Mouse (Mus musculus): ENCODE data around the gene Dkkl1.
"Not testable (repeated sequence)": the region's sequence is repeated elsewhere in the genome, so short reads cannot be mapped to it uniquely, and the experiment has no call there.

Gene Dkkl1

DNA sequence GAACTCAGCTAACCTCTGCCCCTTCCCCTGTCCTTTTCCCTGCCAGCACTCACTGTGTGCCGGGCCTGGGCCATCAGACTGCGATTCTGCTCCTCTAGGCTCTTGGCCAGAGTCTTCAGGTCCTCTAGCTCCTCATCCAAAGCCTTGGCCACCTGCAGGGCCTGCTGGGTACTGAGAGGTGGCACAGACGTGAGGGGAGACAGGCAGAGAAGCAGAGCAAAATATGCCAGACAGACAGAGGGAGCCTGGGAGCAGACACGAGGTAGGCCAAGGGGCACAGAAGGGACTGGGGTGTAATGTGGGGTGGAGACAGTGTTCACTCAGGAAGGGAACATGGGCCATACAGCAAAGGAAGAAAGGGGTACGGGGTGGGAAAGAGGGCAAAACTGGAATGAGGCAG, 18.5 kb downstream of the Dkkl1 start:
- DNase-seq (ENCODE audit: low spot score in 2 of 2) = no peak

DNA sequence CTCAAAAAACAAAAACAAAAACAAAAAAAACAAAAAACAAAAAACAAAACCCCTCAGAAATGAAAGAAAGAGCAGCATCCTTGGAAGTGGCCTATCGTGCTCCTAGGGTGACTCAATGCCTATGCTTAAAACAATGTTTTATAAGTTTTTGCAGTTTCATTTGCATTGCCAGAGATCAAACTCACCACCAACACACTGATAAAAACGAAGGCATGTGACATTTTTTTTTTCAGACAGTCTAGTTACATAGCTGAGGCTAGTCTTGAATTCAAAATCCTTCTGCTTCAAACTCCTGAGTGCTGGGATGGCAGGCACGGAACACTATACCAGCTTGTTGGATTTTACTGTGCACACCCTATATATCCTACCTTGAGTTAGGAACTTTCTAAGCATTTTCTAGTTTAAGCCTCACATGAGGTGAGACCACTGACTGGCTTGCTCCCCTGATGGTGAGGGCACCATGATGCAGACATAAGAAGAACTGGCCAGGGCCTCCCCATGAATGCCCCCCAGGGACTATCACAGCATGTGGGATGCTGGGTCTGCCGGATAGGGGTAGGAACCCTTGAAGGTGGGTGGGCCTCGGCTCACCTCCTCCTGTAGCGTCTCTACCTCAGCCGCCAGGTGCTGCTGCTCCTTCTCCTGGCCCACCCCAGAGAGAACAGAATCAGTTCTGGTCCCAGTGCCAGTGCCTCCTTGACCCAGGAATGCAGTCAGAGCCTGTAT, 19.2 kb downstream of the Dkkl1 start:
- DNase-seq (ENCODE audit: low spot score in 2 of 2) = no peak

DNA sequence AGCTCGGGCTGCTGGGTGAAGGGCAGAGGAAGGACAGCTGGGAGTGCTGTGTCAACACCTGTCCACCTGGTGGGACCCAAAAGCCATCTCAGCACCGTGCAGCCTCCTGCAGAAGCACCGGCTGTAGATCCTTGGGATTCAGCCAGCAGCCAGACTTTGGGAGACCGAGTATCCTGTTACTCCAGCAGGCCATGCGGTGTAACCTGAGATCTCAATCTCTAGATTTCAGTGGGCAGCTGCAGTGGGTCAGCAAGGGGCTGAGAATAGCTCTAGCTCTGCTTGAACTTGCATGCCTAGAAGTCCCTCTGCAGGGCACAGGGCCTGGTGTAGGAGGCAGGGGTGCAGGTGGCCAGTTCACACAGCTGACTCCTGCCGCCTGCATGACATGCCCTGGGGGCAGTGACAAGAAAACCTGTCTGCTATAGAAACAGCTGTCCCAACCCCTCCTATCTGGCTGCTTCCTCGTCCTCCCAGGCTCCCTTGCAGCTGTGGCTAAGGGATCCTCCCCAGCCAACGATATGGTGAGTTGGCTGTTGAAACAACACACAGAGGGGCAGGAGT, 20.1 kb downstream of the Dkkl1 start:
- no peak for DNase-seq (ENCODE audit: low spot score in 2 of 2)

DNA sequence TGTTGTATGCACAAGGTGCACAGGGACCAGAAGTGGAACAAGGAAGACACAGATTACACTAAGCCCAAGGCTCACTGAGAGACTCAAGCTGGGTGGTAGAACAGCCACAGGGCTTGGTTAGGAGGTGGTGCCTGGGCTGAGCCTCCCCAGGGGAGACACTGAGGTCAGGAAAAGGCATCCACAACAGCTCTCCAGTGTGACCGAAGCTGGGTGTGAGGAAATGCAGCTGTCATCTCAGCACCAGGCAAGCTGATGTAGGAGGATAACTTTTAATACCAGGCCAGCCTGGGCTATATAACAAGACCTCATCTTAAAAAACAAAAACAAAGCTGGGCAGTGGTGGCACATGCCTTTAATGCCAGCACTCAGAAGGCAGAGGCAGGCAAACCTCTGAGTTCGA, 20.8 kb downstream of the Dkkl1 start:
- DNase-seq (ENCODE audit: low spot score in 2 of 2) = no peak

DNA sequence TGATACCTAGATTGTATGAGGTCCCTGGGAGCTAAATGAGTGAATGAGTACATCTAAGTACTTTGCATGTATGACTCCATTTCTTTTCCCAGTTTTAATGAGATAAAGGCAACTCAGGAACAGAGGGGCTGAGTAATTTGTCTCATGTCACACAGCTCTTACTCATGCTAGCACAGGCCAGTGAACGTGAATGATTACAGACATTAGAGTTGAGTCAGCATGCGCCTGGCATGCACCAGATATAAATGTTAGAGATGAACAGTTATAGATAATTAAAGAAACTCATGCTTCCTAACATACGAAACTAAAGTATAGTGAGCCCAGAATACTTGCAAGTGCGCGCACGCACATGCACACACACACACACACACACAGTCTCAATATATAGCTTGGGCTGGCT, 21.8 kb downstream of the Dkkl1 start:
- no peak for DNase-seq (ENCODE audit: low spot score in 2 of 2)

DNA sequence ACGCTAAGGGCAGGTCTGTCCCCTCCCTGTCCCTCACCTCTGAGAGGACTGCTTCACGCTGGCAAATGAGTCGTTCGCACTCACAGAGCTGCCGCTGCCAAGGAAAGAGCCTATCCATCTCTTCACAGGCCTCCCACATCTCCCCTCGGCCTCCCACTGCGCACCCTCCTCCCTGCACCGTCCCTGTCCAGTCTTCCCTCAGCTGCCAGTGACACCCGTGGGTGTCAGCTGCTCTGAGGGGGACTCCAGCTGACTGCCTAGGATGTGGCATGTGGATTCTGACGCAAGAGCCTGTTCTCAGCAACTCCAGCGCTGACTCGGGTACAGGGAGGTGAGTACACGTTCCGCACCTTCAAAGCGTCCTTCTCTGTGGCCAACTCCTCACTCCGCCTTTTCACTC, 22.3 kb downstream of the Dkkl1 start:
- no peak for DNase-seq (ENCODE audit: low spot score in 2 of 2)

DNA sequence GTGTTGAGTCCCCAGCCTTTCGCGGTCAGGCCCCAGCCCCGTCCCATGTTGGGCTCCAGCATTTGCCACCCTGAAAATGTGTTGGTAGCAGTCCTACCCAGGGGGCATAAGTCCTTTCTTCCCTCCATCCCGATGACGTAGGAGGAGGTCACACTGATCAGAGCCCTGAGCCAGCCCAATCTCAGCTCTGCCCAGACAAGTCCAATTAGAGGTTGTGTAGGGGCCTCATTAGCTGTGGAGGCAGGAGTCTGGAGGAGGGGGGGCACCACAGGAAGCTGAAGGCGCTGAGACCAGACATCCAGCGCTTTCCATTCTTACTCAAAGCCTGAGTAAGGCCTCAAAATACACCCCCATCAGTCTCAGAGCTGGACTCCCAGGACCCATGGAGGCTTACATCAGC, 26.0 kb downstream of the Dkkl1 start:
- no peak for DNase-seq (ENCODE audit: low spot score in 2 of 2)

DNA sequence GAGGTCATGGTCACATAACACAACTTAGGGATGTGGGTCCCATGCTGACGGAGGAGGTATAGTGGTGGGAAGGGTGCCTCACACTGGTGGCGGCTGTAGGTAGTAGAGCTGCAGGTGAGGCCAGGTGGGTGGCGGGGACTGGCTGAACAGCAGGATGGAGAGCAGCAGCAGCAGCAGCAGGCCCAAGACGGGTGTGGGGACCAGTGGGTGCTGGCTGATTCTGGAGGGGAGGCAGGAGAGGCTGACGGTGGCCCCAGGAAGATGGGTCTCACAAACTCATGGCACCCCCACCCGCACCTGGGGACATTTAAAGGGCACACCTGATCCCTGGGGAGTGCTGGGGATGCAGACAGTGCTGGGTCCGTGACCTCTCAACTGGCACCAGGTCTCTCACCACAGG, 28.3 kb downstream of the Dkkl1 start:
- no peak for DNase-seq (ENCODE audit: low spot score in 2 of 2)

DNA sequence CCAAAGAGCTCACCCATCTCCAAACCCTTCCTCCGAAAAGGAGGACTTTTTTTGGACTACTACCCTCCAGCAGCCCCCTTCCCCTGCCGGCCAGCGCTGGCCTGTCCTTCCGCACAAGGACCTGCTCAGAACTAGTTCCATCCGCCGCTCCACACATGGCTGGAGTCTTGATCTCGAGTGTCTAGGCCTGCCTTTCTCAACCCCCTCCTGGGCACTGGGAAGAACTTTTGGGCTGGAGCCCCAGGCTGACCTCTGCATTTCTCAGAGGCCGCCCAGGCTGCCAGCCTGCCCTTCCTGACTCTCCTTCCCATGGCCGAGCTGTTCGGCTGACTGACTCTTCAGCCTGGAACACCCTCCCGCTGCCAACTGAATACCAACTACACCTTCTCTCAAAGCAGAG, 29.3 kb downstream of the Dkkl1 start:
- no peak for DNase-seq (ENCODE audit: low spot score in 2 of 2)

DNA sequence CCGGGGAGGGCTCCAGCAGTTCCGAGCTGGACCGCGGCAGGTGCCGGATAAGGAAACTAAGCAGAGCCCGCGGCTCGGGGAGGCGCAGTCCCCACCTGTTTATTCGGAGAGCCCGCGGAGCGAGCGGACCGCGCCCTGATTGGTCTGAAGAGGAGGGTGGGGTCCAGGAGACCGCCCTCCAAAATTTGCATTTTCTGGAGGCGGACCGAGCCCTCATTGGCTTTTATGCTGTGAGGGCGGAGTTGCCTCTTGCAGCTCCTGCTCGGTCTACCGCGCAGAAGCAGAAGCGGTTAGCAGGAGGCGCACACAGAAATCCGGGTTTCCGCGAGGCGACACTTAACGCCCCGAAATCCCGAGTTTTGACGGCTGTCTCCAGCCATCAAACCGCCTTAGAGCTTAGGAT, 29.7 kb downstream of the Dkkl1 start:
- peak; percentile 90 for DNase-seq (ENCODE audit: low spot score in 2 of 2)

DNA sequence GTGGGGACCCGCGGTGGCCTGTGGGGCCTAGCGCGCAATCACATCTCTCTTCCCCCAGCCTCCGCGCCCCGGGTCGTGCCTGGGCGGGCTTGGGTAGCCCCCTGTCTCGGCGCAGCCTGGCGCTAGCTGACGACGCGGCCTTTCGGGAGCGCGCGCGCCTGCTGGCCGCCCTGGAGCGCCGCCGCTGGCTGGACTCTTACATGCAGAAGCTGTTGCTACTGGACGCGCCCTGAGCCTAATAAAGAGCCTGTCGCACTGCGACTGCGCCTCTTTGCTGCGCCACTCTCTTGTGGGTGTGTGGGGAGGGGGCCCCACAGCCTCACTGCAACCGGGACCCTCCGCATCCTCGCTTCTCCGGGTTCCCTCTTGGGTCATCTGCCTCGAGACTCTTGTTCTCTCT, 30.4 kb downstream of the Dkkl1 start:
- DNase-seq (ENCODE audit: low spot score in 2 of 2) = no peak

DNA sequence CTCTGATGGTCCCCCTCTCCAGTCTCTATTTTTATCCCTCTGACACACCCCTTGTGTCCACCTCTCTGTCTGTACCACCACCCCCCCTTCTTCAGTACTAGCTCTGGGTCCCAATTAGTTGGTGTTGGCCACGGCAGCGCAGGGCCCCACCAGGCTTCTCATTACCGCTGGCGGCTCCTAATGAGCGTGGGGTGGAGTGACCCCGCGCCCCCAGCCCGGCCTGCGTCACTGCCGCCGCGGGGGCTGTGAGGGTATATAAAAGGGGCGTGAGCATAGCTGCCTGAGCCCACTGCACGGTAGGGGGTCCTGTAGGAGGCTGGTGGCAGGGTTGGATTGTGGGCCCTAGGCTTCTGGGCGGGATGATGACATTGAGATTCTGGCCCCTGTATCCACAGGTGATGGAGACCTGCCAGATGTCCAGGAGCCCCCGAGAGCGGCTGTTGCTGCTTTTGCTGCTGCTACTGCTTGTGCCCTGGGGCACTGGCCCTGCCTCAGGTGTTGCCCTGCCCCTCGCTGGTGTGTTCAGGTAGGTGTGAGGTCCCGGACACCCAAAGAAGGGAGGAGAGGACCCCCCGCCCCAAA, 31.0 kb downstream of the Dkkl1 start, which contains the start of gene Pth2:
Gene Pth2, plus strand, starts transcription at position 100 of the 582 bp plus-strand sequence.
- DNase-seq (ENCODE audit: low spot score in 2 of 2) = no peak

DNA sequence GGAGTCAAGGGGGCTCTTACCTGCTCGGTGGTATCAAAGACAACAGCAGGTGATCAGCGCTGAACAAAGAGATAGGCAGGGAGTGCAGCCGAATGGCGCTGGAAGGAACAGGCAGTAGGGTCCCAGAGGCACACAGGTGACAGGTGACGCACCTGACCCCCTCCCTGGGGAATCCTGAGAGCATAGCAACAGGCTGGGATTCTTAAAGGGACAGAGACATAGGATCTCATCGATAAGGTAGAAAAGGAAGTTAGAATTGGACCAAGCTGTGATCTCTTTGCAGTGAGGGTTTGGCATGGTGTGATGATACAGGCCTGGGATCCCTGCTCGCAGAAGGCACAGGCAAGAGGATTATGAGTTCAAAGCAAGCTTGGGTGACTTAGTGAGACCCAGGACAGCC, 32.5 kb downstream of the Dkkl1 start, which contains the start of gene Gfy:
Gene Gfy, minus strand, starts transcription at position 101 of the 400 bp plus-strand sequence.
- no peak for DNase-seq (ENCODE audit: low spot score in 2 of 2)

GRCm38 (mm10) chr7:45178550-45178949, 33.4 kb downstream of the Dkkl1 start:
- no peak for DNase-seq (ENCODE audit: low spot score in 2 of 2)

- DNase-seq (ENCODE audit: low spot score in 2 of 2) = no peak
These were observed 35.6 kb downstream of the Dkkl1 start for GRCm38 (mm10) chr7:45176356-45176755.

GRCm38 (mm10) chr7:45175929-45176328, 36.0 kb downstream of the Dkkl1 start:
- no peak for DNase-seq (ENCODE audit: low spot score in 2 of 2)

DNA sequence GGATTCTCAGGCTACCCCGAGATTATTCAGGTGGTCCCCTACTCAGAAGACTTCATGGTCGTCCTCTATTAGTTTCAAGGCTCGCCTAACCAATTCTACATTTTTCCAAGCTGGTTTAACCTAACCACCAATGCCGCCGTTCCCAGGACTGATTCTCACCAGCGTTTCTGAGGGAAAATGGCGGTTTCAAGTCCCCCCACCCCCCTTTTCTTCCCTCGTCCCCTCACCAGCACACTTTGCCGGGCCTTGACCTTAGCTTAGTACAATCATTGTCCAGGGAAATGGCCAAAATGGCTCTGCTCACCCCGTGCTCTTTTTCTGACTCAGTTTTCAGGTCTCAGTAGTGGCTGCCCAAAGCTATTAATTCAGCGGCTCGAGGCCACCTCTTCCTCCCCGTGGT, 36.5 kb downstream of the Dkkl1 start:
- DNase-seq (ENCODE audit: low spot score in 2 of 2) = no peak

DNA sequence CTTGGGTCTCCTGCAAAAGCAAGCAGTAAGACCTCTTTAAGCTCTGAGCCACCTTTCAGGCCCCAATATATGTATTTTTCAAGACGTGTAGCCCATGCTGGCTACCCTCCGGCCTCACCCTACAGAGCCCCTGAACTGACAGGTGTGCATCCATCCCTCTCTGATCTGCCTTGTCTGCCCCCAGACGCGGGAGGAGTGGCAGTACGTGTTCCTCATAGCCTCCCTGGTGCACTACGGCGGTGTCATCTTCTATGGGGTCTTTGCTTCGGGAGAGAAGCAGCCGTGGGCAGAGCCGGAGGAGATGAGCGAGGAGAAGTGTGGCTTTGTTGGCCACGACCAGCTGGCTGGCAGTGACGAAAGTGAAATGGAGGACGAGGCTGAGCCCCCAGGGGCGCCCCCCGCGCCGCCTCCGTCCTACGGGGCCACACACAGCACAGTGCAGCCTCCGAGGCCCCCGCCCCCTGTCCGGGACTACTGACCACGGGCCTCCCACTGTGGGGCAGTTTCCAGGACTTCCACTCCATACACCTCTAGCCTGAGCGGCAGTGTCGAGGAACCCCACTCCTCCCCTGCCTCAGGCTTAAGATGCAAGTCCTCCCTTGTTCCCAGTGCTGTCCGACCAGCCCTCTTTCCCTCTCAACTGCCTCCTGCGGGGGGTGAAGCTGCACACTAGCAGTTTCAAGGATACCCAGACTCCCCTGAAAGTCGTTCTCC, 37.2 kb downstream of the Dkkl1 start:
- DNase-seq (ENCODE audit: low spot score in 2 of 2) = no peak

DNA sequence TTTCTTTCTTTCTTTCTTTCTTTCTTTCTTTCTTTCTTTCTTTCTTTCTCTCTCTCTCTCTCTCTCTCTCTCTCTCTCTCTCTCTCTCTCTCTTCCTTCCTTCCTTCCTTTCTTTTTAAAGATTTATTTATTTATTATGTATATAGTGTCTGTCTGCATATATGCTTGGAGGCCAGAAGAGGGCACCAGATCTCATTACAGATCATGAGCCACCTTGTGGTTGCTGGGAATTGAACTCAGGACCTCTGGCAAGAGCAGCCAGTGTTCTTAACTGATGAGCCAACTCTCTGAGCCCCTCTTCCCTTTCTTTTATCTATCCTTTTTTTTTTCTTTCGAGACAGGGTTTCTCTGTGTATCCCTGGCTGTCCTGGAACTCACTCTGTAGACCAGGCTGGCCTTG, 38.2 kb downstream of the Dkkl1 start:
- not testable (repeated sequence) for DNase-seq (ENCODE audit: low spot score in 2 of 2)

- DNase-seq (ENCODE audit: low spot score in 2 of 2) = no peak
These were observed 39.0 kb downstream of the Dkkl1 start for GRCm38 (mm10) chr7:45172974-45173373.

DNA sequence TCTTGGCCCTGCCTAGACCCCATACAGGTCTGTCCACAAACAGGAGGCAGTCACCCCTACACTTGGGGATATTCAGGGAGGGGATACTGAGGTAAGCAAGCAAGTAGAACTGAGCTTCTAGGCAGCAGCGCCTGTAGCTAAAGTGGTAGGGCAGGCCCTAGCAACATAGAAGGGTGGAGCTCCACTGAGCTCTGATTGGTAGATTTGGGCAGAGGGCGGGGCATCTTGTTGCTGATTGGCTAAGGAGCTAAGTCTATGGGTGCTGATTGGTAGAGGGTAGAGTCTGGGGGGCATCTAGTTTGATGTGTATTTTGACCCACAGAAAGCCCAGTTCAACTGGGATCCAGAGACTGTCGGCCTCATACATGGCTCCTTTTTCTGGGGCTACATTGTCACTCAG, 42.5 kb downstream of the Dkkl1 start:
- DNase-seq (ENCODE audit: low spot score in 2 of 2) = no peak

DNA sequence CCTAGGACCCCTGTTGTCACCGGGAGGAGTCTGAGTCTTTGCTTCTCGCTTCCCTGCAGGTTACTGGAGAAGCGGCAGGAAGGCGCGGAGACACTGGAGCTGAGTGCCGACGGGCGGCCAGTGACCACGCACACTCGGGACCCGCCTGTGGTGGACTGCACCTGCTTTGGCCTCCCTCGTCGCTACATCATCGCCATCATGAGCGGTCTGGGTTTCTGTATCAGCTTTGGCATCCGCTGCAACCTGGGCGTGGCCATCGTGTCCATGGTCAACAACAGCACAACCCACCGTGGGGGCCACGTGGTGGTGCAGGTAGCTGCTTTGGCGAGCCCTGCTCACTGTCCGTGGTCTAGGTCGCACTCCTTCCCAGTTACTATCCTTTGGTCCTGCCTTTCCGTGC, 43.3 kb downstream of the Dkkl1 start:
- DNase-seq (ENCODE audit: low spot score in 2 of 2) = no peak
